Mouse (Mus musculus): ENCODE results near the gene Tnrc6b. TPM values are rescaled to one million over a fixed set of nuclear protein-coding genes. Genes with fewer than 3 reads are reported as not detected.
"Not testable (repeated sequence)": the region's sequence is repeated elsewhere in the genome, so short reads cannot be mapped to it uniquely, and the experiment has no call there.

The Tnrc6b gene
- total and polyA plus RNA-seq, 3 experiments = 19.8 to 52.0 (median 43.0) TPM

- peak; percentile 62 for DNase-seq
Measured at GRCm38 (mm10) chr15:80915850-80916249, 204.7 kb downstream of the Tnrc6b start.

GRCm38 (mm10) chr15:80916621-80917020 lies 205.5 kb downstream of the Tnrc6b start:
- DNase-seq = no peak

GRCm38 (mm10) chr15:80920346-80920745 lies 209.2 kb downstream of the Tnrc6b start:
- no peak for DNase-seq

- DNase-seq = no peak
Measured at GRCm38 (mm10) chr15:80921781-80922180, 210.7 kb downstream of the Tnrc6b start.

GRCm38 (mm10) chr15:80924211-80924610 lies 213.1 kb downstream of the Tnrc6b start:
- DNase-seq = no peak

- no peak for DNase-seq
Measured at GRCm38 (mm10) chr15:80928811-80929355, 217.8 kb downstream of the Tnrc6b start.

GRCm38 (mm10) chr15:80930048-80930571 lies 219.0 kb downstream of the Tnrc6b start:
- no peak for DNase-seq

GRCm38 (mm10) chr15:80930676-80931320 lies 219.7 kb downstream of the Tnrc6b start:
- DNase-seq = not testable (repeated sequence)

- no peak for DNase-seq
Measured at GRCm38 (mm10) chr15:80931345-80931960, 220.3 kb downstream of the Tnrc6b start.

- no peak for DNase-seq
Measured at GRCm38 (mm10) chr15:80934841-80935240, 223.7 kb downstream of the Tnrc6b start.

- DNase-seq = no peak
Measured at GRCm38 (mm10) chr15:80936686-80937085, 225.6 kb downstream of the Tnrc6b start.

GRCm38 (mm10) chr15:80938615-80939014 lies 227.5 kb downstream of the Tnrc6b start:
- DNase-seq = no peak

GRCm38 (mm10) chr15:80939401-80939800 lies 228.3 kb downstream of the Tnrc6b start:
- DNase-seq = no peak

- no peak for DNase-seq
Measured at GRCm38 (mm10) chr15:80941468-80942040, 230.4 kb downstream of the Tnrc6b start.

GRCm38 (mm10) chr15:80945851-80946250 lies 234.7 kb downstream of the Tnrc6b start:
- DNase-seq = peak; percentile 38

- DNase-seq = peak; percentile 92
Measured at GRCm38 (mm10) chr15:80948145-80949135, 237.3 kb downstream of the Tnrc6b start, which contains the start of gene Adsl. Gene Adsl (plus strand): TSS chr15:80948490.

- DNase-seq = no peak
Measured at GRCm38 (mm10) chr15:80949431-80949830, 238.3 kb downstream of the Tnrc6b start.

GRCm38 (mm10) chr15:80950055-80950454 lies 238.9 kb downstream of the Tnrc6b start:
- DNase-seq = no peak

GRCm38 (mm10) chr15:80953971-80954370 lies 242.9 kb downstream of the Tnrc6b start:
- DNase-seq = no peak

GRCm38 (mm10) chr15:80954861-80955260 lies 243.7 kb downstream of the Tnrc6b start:
- DNase-seq = no peak

- no peak for DNase-seq
Measured at GRCm38 (mm10) chr15:80955836-80956438, 244.8 kb downstream of the Tnrc6b start.
